Mouse (Mus musculus) urinary bladder, postnatal 4 days (tissue): Measurements from ENCODE around the gene Card6.

Source experiments
- DNase-seq, 2 experiments: peaks; one replicate each; pipeline ENCODE4 v3.0.0; 2021 to 2022; ENCODE audit warnings: low spot score in 2 of 2

Card6 gene

GRCm38 (mm10) chr15:5088850-5089608 lies 19.3 kb downstream of the Card6 start:
- no peak for DNase-seq

GRCm38 (mm10) chr15:5086162-5086561 lies 22.2 kb downstream of the Card6 start:
- no peak for DNase-seq

DNA sequence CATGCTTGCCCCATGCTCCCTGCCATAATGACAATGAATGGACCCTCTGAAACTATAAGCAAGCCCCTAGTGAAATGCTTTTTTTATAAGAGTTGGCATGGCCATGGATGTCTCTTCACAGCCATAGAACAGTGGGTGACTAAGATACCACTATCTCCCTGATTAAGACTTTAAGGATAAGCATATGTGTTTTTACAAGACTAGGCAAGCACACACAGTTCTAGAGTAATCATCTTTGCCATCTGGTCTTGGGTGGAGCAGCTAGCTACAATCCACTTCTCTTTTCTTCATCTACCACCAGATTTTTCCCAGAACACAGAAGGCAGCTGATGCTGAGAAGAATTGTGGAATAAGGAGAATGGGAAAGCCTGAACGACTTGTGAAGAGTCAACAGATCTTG lies 27.1 kb downstream of the Card6 start:
- DNase-seq, result no peak

- DNase-seq, result peak in 1 of 2 experiments; percentile 30
Observed at GRCm38 (mm10) chr15:5068801-5069518, 39.4 kb downstream of the Card6 start.

- peak in 1 of 2 experiments; percentile 19 for DNase-seq
Observed at GRCm38 (mm10) chr15:5063635-5064034, 44.7 kb downstream of the Card6 start, which contains the start of gene C7. TSS of gene C7 (minus strand) at chr15:5063740.
